Mouse (Mus musculus): ENCODE data around the gene Lancl1. TPM values are rescaled to one million over a fixed set of nuclear protein-coding genes. Genes with fewer than 3 reads are reported as not detected.

The Lancl1 gene
- 25.8 to 29.9 TPM (median 27.8 TPM) in 4 replicates for total RNA-seq (2023)

DNA sequence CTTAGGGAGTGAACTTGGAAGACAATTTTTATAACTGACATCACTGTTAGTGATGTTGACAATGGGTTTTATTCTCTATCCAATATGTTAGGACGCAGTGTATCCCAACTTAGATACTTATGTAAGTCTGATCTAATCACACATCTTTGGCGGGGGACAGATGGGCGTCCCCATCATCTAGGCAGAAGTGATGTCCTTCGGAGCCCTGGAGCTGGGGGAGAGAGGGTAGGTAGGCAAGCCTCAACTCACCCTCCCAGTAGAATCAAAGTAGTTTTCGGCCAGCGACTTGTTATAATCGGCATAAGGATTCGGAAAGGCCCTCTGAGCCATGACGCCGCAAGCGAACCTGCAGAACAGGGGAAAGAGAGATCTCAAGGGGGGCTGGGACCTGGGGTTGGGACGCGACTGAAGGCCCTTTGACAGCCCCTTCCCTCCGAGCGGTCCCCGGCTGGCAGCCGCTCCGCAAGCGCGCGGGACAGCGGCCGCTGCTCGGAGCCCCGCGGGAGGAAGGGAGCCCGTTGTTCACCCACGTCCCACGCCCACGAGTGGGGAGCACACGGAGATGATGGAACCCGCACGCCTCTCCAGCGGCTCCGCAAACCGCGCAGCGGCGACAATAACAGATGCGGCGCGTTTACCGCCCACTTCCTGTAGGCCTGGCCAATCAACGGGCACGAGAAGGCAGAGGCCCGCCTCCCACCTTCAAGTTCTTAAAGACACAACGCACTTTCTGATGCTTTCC lies at the start of gene Lancl1:
TSS of gene Lancl1 (minus strand) at position 627 of the 742 bp plus-strand sequence.

Other genes starting within 250 kb of the Lancl1 start
- gene Kansl1l, start 221.3 kb downstream of the Lancl1 start, total RNA-seq (2023): 25.0 to 28.6 TPM (median 26.0 TPM) in 4 replicates
- gene Acadl, start 175.6 kb downstream of the Lancl1 start, total RNA-seq (2023): 38.9 to 49.7 TPM (median 47.1 TPM) in 4 replicates
- gene Myl1, start 93.5 kb downstream of the Lancl1 start, total RNA-seq (2023): not detected in 4 replicates
- not detected in 4 replicates for gene Cps1, start 84.2 kb upstream of the Lancl1 start, total RNA-seq (2023)

All from B cell, adult 62 days (primary cell).